Mouse (Mus musculus) brain, adult 2 months (tissue): ENCODE data around the gene Rab9.

Source experiments
- DNase-seq: peaks from one replicate; pipeline ENCODE4 v3.0.0; 2011; ENCODE audit warnings: low read depth, low spot score

The Rab9 gene

GRCm38 (mm10) chrX:166453532-166453931 lies 26.1 kb downstream of the Rab9 start:
- DNase-seq: no peak

DNA sequence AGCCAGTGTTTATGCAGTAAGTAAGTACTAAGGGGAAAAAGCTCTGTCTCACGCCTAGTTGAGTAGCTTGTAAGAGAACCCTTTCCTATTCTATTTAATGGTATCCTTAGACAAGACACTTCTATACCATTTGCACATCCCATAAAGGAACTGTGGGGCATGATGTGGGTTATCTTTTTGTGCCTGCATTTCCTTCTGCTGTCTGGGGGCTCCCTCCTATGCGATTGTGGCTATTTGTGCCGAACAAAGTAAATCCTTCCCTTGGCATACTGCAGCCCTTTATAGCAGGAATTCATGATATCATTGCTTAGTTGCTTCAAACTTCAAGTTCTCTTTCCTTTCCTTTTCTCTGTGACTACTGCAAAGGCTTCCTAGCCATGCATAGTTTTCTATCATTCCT lies 35.1 kb downstream of the Rab9 start:
- DNase-seq: no peak

- DNase-seq: peak; percentile 96
Observed at GRCm38 (mm10) chrX:166440616-166441063, 39.0 kb downstream of the Rab9 start, which contains the start of gene Ofd1. Ofd1 (minus strand) TSS chrX:166440704.

GRCm38 (mm10) chrX:166440036-166440615 lies 39.5 kb downstream of the Rab9 start, which contains the start of gene Trappc2:
Trappc2 (plus strand) TSS chrX:166440574.
- DNase-seq: peak; percentile 59

GRCm38 (mm10) chrX:166434812-166435211 lies 44.9 kb downstream of the Rab9 start:
- DNase-seq: no peak

- peak; percentile 72 for DNase-seq
Observed at GRCm38 (mm10) chrX:166416196-166416595, 63.5 kb downstream of the Rab9 start.

DNA sequence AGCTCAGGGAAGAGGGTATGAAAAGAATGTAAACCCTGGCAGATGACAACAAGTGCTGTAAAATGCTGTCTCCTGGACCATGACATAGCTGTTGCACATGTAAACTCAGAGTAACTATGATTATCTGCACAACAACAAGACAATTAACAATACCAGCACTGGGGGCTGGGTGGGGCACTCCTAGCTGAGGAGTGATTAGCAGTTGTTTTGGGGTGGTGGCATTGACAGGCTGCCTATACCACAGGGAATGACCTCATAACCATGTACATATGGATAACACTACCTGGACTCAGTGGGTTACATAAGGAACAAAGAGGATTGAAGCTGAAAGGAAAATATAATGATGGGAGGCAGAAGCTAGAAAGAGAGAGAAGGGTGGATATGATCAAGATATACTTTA lies 71.8 kb downstream of the Rab9 start:
- DNase-seq: no peak
